Mouse (Mus musculus) layer of hippocampus, adult 18-20 months (tissue): ENCODE measurements at regions not wholly inside any gene's neighbourhood (a gene's known extent, or its start where the extent isn't known, plus 50 kb on each side); places are given as distances from the start of the nearest gene placed in this dataset.
A peak's percentile ranks its signal among the peaks of the same experiment; 100 is the strongest.
"Not testable (repeated sequence)": the region's sequence is repeated elsewhere in the genome, so short reads cannot be mapped to it uniquely, and the experiment has no call there.

Experiments used
- DNase-seq, 2 experiments: peaks; one replicate each; pipeline ENCODE4 v3.0.0; 2022; ENCODE audit warnings: low spot score in 2 of 2

- no peak for DNase-seq
These were observed 224.8 kb upstream of the Irx4 start for GRCm38 (mm10) chr13:73035336-73035940.

DNA sequence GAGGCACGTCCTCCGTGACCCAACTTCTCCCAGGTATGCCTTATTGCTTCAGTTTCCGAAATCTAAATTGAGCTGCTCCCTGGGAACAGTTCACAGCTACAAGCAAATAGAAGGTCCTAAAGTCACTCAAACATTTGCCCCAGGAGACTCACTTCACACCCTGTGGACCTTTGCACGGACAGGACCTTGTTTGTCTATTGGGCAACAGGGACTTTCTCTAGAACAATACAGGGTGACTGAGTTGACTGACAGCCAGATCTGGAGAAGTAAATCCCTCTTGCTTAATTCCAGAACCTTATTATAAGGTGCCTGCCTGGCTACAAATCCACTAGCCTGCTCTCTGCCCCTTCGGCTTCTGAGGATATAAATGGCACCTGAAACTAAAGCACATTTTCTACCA lies 220.5 kb upstream of the Irx4 start:
- no peak for DNase-seq

- no peak for DNase-seq
These were observed 218.8 kb upstream of the Irx4 start for GRCm38 (mm10) chr13:73041233-73042040.

GRCm38 (mm10) chr13:73069840-73070530 lies 190.3 kb upstream of the Irx4 start:
- DNase-seq = no peak

DNA sequence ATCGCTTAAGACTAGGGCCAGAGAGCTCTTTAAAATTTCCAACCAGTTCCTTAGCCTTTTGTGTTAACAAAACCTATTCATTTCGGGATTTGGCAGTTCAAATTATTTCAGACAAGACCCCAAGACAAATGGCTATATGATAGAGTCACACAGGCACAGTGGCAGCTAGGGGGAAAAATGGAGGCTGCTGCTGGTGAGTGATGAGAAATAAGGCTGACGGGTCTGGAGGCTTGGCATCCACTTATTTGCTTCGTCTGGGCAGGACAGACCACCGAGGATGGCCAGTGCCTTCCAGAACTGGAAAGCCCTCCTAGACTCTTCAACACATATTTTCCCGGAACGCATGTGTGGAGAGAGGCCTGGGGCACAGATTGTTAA lies 189.8 kb upstream of the Irx4 start:
- no peak for DNase-seq

- no peak for DNase-seq
These were observed 189.2 kb upstream of the Irx4 start for GRCm38 (mm10) chr13:73071032-73071431.

DNA sequence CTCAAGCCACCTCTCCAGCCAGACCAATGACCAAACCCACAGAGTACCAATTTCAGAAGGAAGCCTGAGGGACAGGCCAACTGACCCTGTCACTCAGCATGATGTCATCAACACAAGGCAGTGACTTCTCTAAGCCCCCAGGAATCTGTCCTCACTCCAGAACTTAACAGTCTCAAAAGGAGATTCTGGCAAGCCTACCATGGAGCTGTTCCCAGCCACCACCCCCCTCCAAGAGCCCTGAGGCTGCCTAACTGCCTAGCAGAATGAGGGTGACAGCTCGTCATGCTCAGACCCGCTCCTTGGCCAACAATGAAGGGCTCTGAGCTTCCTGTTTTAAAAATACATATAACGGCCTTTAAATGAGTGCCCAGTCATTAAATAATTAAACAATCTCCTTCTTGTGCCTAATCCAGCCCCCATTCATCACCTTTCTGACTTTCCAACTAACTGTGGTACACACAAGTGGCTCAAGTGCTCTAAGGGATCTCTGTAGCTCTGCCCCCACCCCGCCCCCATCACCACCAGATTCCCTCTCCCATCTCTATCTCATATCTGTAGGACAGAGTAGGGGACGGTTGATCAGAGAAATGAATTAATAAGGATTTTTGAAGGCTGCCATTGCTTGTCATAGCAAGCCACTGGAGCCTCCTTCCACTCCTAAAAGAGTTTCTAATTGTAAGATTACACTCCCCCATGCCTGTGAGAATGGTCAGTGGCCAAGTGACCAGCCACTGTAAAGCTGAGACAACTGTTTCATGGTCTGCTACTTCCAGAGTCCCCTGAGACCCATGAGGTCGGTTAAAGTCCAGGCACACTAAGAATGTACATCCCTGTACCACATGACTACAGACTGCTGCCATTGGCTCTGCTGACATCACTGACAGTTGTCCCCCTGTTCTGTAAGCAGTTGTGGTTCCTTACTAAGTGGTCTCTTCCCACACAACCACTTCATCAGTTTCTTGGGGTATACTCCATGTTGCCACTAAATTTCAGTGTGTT lies 188.1 kb upstream of the Irx4 start:
- DNase-seq = no peak

DNA sequence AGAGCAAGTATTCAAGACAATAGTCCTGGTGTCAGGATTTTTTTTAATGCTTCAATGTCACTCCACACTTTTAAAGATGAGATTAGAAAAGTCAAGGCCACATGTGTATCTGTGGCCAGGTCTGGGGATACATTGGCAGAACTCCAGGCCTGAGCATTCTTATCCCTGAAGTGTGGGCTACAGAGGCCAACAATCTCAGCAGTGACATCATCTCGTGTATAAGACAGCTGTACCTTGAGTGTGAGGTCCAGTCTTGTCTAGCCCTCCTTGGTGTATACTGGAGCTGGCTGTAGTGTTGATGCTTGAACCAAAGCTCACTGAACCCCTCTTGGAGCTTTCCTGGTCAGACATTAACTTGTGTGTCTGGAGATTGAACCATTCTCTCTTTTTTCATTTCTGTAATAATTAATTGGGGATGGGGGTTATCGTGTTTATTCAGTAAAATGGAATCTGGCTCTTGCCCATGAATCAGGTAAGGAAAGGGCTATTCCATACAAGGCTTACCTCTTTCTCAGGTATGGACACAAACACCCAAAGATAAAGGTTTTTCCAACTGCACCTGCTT lies 182.3 kb upstream of the Irx4 start:
- DNase-seq = no peak

GRCm38 (mm10) chr13:73087815-73088214 lies 172.5 kb upstream of the Irx4 start:
- DNase-seq = not testable (repeated sequence)

DNA sequence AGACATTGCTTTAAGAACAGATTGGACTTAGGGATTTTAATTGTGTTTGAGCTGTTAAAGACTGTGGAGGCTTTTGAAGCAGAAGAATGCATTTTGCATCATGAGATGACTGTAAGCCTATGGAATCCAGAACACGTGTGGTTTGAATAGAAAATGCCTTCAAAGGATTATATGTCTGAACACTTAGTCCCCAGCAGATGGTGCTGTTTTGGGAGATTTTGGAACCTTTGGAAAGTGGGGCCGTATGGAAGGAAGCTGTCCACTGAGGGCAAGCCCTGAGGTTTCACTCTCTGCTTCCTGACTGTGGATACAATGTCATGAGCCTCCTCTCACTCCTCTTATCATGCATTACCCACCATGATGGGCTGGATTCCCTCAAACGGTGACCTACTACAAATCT lies 168.4 kb upstream of the Irx4 start:
- no peak for DNase-seq

DNA sequence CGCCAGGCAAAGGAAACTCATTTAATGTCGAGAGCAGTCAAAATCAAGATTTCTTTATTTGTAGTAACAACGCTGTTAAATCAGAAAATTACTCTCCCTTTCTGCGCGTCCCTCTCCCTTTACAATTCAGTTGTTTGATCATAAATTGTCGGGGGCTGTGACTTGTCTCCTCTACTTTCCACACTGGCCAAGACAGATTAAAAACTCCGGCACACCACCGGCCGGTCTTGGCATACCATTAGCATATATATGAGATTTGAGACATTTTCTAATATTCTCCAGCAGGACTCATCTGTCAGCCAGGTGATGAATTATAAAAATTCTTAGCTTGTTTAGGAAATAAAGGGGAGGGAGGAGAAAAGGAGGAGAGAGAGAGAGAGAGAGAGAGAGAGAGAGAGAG lies 162.8 kb upstream of the Irx4 start:
- DNase-seq = no peak

GRCm38 (mm10) chr13:73099407-73099806 lies 160.9 kb upstream of the Irx4 start:
- DNase-seq = no peak

DNA sequence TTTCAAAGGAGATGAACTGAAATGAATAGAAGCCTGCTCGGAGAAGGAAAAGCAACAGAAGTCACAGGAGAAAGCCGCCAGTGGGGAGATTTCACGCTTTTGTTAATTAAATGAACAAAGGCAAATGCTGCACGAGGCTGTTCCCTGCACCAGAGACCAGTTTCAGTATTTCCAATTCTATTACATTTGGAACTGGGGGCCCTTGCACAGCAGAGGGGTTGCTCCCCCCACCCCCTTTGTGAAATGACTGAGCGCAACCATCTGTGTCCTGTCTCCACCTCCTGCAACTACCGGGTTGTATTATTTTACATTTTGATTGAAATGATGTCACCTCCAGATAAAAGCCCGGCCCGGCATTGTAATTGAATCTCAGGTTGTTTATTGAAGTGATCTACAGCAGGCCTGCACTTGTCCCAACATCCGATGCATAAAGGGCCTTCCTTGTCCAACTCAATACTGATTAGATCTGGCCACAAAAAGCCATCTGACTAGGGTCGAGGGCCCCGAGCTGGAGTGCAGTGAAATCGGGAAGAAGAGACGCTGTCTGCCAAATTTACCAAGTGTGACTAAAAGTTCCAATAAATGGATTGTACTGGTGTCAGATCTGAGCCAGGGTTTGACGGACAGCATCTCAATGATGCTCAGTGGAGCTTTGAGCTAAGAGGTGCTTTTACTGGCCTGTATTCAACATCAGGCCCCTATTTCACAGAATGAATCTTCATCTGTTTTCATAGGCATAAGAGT lies 152.9 kb upstream of the Irx4 start:
- no peak for DNase-seq

GRCm38 (mm10) chr13:73116822-73117632 lies 143.3 kb upstream of the Irx4 start:
- peak in 1 of 2 experiments; percentile 51 for DNase-seq

DNA sequence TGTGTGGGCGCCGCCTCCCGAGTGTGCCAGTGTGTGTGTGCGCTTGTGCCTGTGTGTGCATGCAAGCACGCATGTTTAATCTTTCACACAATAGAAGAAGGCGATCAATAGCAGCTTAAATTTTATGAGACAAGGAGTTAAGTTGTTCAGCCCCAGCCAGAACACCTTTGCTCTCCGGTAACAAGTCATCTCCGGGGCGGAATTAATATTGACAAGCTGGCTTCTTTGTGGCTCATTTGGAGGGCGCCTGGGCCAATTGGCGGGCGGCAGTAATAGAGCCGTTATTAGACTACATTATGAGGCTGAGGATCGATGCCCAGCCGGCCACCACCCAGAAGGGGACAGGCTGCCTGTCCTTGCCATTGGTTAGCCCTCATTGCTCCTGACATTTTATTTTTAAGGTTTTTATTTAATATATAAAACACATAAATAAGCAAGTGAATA lies 142.6 kb upstream of the Irx4 start:
- peak in 1 of 2 experiments; percentile 5 for DNase-seq

DNA sequence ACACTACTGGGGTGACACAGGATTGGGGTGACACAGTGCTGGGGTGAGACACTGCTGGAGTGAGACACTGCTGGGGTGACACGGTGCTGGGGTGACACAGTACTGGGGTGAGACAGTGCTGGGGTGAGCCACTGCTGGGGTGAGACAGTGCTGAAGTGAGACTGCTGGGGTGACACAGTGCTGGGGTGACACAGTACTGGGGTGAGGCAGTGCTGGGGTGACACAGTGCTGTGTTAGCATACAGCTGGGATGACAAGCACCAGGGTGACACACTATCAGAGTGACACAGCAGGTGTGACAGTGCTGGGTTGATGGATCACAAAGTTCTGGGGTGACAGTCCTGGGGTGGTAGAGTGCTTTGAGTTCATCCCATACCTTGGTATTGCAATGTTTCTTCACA lies 137.3 kb upstream of the Irx4 start:
- no peak for DNase-seq

DNA sequence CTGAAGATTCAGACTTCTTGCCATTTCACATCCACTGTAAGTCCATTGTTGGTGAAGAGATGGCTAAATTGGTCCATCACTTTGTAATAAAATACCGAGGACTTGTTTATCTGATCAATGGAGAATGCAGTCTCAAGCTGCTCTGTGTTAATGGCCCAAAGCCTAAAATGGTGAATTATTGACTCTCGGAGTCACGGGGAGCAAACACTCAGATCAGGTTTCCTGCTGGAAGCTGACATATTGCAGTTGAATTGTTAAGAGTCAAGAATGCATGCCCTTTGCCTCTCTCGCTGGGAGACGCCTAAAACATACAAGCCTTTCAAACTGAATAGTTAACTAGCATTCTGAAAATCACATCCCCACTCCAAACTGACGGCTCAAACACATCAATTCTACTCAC lies 129.0 kb upstream of the Irx4 start:
- no peak for DNase-seq

GRCm38 (mm10) chr13:73132746-73133145 lies 127.5 kb upstream of the Irx4 start:
- DNase-seq = no peak

DNA sequence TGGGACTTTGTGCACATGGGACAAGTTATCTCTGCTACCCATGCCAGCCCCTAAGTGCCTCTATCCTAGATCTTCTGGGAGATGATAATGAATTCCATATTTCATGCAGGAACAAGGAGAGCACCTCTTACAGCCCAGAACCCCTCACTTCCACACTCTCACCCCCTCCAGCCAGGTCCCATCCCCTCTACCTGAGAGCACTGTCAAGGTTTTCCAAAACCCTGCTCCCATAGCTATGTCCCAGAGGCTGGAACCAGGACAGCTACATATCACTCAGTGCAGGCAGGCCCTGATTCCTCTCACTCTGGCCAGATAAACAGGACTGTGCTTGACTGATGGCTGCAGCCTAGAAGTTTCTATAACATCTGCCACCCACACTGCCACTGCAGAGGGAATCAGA lies 125.3 kb upstream of the Irx4 start:
- no peak for DNase-seq
